Mouse (Mus musculus): Measurements from ENCODE around the gene Pomp. TPM values are rescaled to one million over a fixed set of nuclear protein-coding genes. Genes with fewer than 3 reads are reported as not detected.
A peak's percentile ranks its signal among the peaks of the same experiment; 100 is the strongest.

Gene Pomp
- polyA plus RNA-seq, 1 experiment from 2014 or later: 397 TPM

DNA sequence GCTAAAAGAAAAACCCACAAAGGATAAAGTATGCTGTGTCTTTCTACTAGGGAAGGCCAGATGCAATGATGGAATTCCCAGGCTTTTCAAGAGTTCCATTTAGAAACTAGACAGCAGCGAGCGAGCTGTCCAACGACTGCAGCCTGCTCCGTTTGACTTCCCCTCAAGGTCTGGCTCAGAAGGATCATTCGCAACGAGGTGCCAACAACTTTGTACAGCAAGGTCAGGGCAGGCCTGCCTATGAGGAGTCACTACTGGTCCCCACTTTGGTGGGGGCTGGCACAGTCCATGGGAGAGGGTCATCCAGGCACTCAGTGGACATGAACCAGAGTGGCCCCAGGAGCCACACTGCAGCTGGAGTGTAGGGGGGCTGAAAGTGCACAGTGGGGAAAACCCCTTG lies 23.3 kb downstream of the Pomp start:
- no peak overlapping the region for H3K9ac ChIP-seq (replicated peaks; ENCODE audit: low read depth)
- H3K9me3 ChIP-seq (ENCODE audit: low read length): no peaks in the 10 kb centered on the region
- H3K4me2 ChIP-seq (replicated peaks; ENCODE audit: low read depth, low read length): no peak overlapping the region
- H3K27ac ChIP-seq (ENCODE audit: low read length): no peak overlapping the region
- no peak for TF ChIP-seq CTCF (IDR thresholded peaks at IDR 0.05)
- TF ChIP-seq EP300 (IDR thresholded peaks at IDR 0.05): no peak
- H3K4me3 ChIP-seq (ENCODE audit: low read depth, low read length): no peak overlapping the region
- H3K4me1 ChIP-seq (ENCODE audit: insufficient read depth, low read depth, low read length): no peaks in the 10 kb centered on the region
- H3K36me3 ChIP-seq (ENCODE audit: insufficient read depth, low read length): 0 out of 2 replicates have a peak, but pooled peaks cover 4% of the 10 kb centered on the region
- no peaks in the 10 kb centered on the region for H3K27me3 ChIP-seq (replicated peaks; ENCODE audit: insufficient read depth, low read length)
- DNase-seq (ENCODE audit: low spot score): no peak
- no peak for ATAC-seq
- WGBS: 77% methylated on average over 6 of the region's 6 CpGs

- H3K4me1 ChIP-seq (ENCODE audit: insufficient read depth, low read depth, low read length): no peaks in the 10 kb centered on the region
- DNase-seq (ENCODE audit: low spot score) (no peak), ATAC-seq (no peak)
- TF ChIP-seq EP300 (IDR thresholded peaks at IDR 0.05): no peak
- TF ChIP-seq CTCF (IDR thresholded peaks at IDR 0.05): no peak
- no peaks in the 10 kb centered on the region for H3K27me3 ChIP-seq (replicated peaks; ENCODE audit: insufficient read depth, low read length)
- 62% methylated on average over 9 of the region's 12 CpGs for WGBS
- H3K27ac ChIP-seq (ENCODE audit: low read length): no peak overlapping the region
- no peak overlapping the region for H3K9ac ChIP-seq (replicated peaks; ENCODE audit: low read depth)
- no peaks in the 10 kb centered on the region for H3K9me3 ChIP-seq (ENCODE audit: low read length)
- H3K4me2 ChIP-seq (replicated peaks; ENCODE audit: low read depth, low read length): no peak overlapping the region
- H3K4me3 ChIP-seq (ENCODE audit: low read depth, low read length): no peak overlapping the region
- no peaks in the 10 kb centered on the region for H3K36me3 ChIP-seq (ENCODE audit: insufficient read depth, low read length)
Observed at GRCm38 (mm10) chr5:147888313-147889297, 28.3 kb downstream of the Pomp start.

DNA sequence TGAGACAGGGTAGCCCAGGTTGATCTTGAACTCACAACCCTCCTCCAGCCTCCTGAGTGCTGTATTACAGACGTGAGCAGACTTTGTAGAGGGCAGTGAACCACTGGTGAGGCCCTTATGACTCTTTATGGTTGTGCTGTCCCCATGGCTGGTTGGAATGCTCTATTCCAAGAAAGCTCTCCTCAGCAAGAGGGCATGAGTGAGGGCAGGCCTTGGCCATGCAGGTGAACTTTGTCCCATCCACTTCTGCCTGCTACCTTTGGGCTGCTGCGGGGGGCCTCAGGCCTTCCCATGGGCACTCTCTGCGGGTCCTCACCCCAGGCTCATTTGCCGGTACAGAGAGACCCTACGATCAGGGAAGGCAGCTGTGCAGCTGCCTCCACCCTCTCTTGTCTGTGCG lies 32.5 kb downstream of the Pomp start:
- H3K36me3 ChIP-seq (ENCODE audit: insufficient read depth, low read length): no peaks in the 10 kb centered on the region
- DNase-seq (ENCODE audit: low spot score): no peak
- H3K27me3 ChIP-seq (replicated peaks; ENCODE audit: insufficient read depth, low read length): no peaks in the 10 kb centered on the region
- H3K9me3 ChIP-seq (ENCODE audit: low read length): no peaks in the 10 kb centered on the region
- no peak for TF ChIP-seq EP300 (IDR thresholded peaks at IDR 0.05)
- no peak for TF ChIP-seq CTCF (IDR thresholded peaks at IDR 0.05)
- ATAC-seq: no peak
- no peak overlapping the region for H3K4me3 ChIP-seq (ENCODE audit: low read depth, low read length)
- WGBS: 52% methylated on average over 6 of the region's 6 CpGs
- no peak overlapping the region for H3K9ac ChIP-seq (replicated peaks; ENCODE audit: low read depth)
- no peak overlapping the region for H3K27ac ChIP-seq (ENCODE audit: low read length)
- peaks cover 7% of the 10 kb centered on the region; the same call in 1 of the 2 replicates for H3K4me1 ChIP-seq (ENCODE audit: insufficient read depth, low read depth, low read length)
- H3K4me2 ChIP-seq (replicated peaks; ENCODE audit: low read depth, low read length): no peak overlapping the region

GRCm38 (mm10) chr5:147893143-147893542 lies 32.9 kb downstream of the Pomp start:
- H3K4me2 ChIP-seq (replicated peaks; ENCODE audit: low read depth, low read length): no peak overlapping the region
- peaks cover 7% of the 10 kb centered on the region; the same call in 1 of the 2 replicates for H3K4me1 ChIP-seq (ENCODE audit: insufficient read depth, low read depth, low read length)
- 31% methylated on average over 9 of the region's 9 CpGs for WGBS
- no peak for DNase-seq (ENCODE audit: low spot score)
- no peak for ATAC-seq
- H3K9ac ChIP-seq (replicated peaks; ENCODE audit: low read depth): no peak overlapping the region
- H3K4me3 ChIP-seq (ENCODE audit: low read depth, low read length): no peak overlapping the region
- H3K27ac ChIP-seq (ENCODE audit: low read length): no peak overlapping the region
- no peaks in the 10 kb centered on the region for H3K36me3 ChIP-seq (ENCODE audit: insufficient read depth, low read length)
- TF ChIP-seq EP300 (IDR thresholded peaks at IDR 0.05) (no peak), CTCF (IDR thresholded peaks at IDR 0.05) (no peak)
- no peaks in the 10 kb centered on the region for H3K27me3 ChIP-seq (replicated peaks; ENCODE audit: insufficient read depth, low read length)
- no peaks in the 10 kb centered on the region for H3K9me3 ChIP-seq (ENCODE audit: low read length)

DNA sequence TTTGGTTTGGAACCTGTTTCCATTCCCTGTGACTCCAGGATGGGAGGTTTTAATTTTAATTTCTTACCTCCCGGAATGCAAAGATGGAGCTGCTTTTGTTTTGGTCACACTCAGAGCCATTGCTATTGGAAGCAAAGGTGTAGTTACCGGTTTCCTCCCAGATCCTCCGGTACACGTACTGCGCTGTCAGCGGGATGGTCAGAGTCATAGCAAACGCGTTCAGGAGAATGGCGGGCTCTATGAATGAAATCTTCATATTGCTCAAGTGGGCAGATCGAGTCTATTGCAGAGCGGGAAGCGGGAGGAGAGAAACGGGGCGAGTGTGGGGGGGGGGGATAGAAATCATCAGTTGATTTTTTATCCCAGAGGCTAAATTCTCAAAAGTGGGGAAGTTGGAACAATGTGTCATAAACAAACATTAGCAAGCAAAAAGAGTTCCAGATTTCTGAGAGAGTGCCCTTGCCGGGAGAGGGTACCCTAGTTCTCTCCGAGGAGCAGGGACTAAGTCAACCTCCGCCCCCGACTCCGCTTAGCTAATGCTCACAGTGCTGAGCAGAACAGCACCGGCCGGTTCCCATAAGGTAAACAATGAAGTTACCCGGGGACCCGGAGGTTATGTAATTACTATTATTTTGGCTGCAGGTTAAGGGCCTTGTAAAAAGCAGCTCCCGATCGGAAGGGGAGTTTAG lies 33.6 kb downstream of the Pomp start:
- H3K4me3 ChIP-seq (ENCODE audit: low read depth, low read length): peak overlapping the region; percentile 68
- peak overlapping the region; percentile 52 for H3K27ac ChIP-seq (ENCODE audit: low read length)
- no peaks in the 10 kb centered on the region for H3K36me3 ChIP-seq (ENCODE audit: insufficient read depth, low read length)
- no peak for TF ChIP-seq CTCF (IDR thresholded peaks at IDR 0.05)
- TF ChIP-seq EP300 (IDR thresholded peaks at IDR 0.05): no peak
- WGBS: 3% methylated on average over 25 of the region's 25 CpGs
- H3K4me2 ChIP-seq (replicated peaks; ENCODE audit: low read depth, low read length): peak overlapping the region; percentile 78
- peak overlapping the region; percentile 64 for H3K9ac ChIP-seq (replicated peaks; ENCODE audit: low read depth)
- H3K4me1 ChIP-seq (ENCODE audit: insufficient read depth, low read depth, low read length): peaks cover 7% of the 10 kb centered on the region; the same call in 1 of the 2 replicates
- no peaks in the 10 kb centered on the region for H3K9me3 ChIP-seq (ENCODE audit: low read length)
- peak; percentile 47 for ATAC-seq
- peak; percentile 66 for DNase-seq (ENCODE audit: low spot score)
- no peaks in the 10 kb centered on the region for H3K27me3 ChIP-seq (replicated peaks; ENCODE audit: insufficient read depth, low read length)

DNA sequence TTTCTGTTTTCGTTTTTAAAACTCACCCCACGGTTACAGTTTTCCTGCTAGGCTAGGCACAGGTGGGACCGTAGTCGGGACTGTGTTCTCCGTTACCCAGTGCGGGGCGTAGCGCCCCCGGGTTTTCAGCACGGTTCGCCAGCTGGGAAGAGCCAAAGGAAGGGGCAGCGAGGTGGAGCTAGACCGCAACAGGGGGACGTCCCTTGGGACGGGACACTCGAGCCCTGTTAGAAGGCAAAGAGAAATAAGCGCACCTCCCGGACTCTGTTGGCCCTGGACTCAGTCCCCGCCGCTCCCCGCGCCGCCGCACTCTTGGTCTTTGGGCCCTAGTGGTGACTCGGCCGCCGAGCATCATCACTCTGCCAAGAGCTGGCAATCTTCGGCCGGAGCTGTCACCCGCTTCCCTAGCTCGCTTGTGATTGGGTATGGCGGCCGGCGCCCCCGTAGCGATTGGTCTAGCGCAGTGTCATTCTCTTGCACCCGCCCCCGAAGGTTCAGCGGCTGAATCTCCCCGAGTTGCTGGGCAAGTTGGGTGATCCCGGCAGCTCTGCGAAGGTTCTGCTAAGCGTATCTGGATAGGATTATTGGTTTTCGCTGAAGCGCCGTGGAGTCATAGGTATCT lies 34.3 kb downstream of the Pomp start, which contains the start of gene Slc46a3:
Gene Slc46a3 (minus strand): TSS at position 361 of the 622 bp plus-strand sequence.
- Histone ChIP-seq H3K27ac (ENCODE audit: low read length) (peak within 1 kb of the TSS; percentile 52), H3K27me3 (replicated peaks; ENCODE audit: insufficient read depth, low read length) (no peaks in the 10 kb centered on the region), H3K9ac (replicated peaks; ENCODE audit: low read depth) (peak within 1 kb of the TSS; percentile 64), H3K9me3 (ENCODE audit: low read length) (no peaks in the 10 kb centered on the region), H3K4me1 (ENCODE audit: insufficient read depth, low read depth, low read length) (peaks cover 7% of the 10 kb centered on the region; the same call in 1 of the 2 replicates), H3K4me2 (replicated peaks; ENCODE audit: low read depth, low read length) (peak within 1 kb of the TSS; percentile 78), H3K4me3 (ENCODE audit: low read depth, low read length) (peak within 1 kb of the TSS; percentile 68), H3K36me3 (ENCODE audit: insufficient read depth, low read length) (no peaks in the 10 kb centered on the region)
- peak; percentile 94 for DNase-seq (ENCODE audit: low spot score)
- TF ChIP-seq CTCF (IDR thresholded peaks at IDR 0.05) (peak; percentile 63), EP300 (IDR thresholded peaks at IDR 0.05) (no peak; the same call in 1 of the 2 replicates)
- ATAC-seq: peak; percentile 99
- under 1% methylated on average over 47 of the region's 47 CpGs for WGBS
